Mouse (Mus musculus) testis, adult 2 months (tissue): Measurements from ENCODE around the gene Tlr5.

Source experiments
- CTCF ChIP-seq: fragments of 200-500 bp; IDR thresholded peaks from 2 replicates; pipeline ENCODE4 v1.5.1; 2012; ENCODE audit warnings: low read depth, mild to moderate bottlenecking, inconsistent platforms, low read length, moderate library complexity; ENCODE audit not compliant: control insufficient read depth, insufficient read depth, insufficient replicate concordance
- POLR2A ChIP-seq: fragments of 200-500 bp; IDR thresholded peaks from 2 replicates; pipeline ENCODE4 v1.6.1; 2012; ENCODE audit warnings: low read depth, mild to moderate bottlenecking, inconsistent platforms, low read length, moderate library complexity; ENCODE audit not compliant: control insufficient read depth

DNA sequence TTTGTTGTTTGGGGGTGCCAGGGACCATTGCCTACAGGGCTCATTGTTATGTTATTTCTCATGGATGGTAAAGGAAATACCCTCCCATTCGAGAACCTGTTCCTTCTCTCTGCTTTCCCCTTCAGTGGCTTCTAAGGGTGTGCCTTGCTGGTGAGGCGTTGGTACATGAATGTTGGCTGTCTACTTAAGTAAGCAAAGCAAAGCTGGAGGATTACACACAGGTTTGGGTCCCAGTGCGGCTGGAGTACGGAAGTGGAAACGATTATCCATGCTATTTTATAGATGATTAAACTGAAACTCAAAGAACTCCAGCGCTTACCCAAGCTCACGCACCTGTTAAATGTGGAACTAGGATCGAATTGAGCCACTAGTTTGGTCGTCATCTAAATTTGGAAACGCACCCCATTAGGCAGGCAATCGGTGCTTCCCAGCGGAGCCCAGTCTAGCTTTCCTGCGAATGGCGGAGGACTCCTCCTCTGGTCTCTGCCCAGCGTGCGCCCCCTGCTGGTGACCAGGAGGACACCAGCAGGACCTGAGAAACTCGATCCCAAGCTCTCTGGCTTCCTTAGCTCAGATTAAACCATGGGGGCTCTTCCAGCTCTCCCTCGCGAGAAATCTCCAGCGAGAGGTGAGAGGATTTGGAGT, 5.3 kb downstream of the Tlr5 start:
- TF ChIP-seq POLR2A (no peak), CTCF (peak; percentile 97)
